Mouse (Mus musculus) CH12.LX (cell line): Measurements from ENCODE around the gene Slc22a5. TPM values are rescaled to one million over a fixed set of nuclear protein-coding genes. Genes with fewer than 3 reads are reported as not detected.

Source experiments
- DNase-seq: peaks from one replicate; pipeline ENCODE4 v3.0.0-alpha.2; 2013; ENCODE audit errors: extremely low read depth
- H3K27ac ChIP-seq: 2 replicates; pipeline ENCODE4 v1.5.1; 2012; ENCODE audit warnings: low read depth, mild to moderate bottlenecking, control low read depth, moderate library complexity; ENCODE audit not compliant: insufficient read depth
- H3K27me3 ChIP-seq: replicated peaks from 2 replicates; pipeline ENCODE3; 2012; ENCODE audit warnings: inconsistent platforms
- H3K36me3 ChIP-seq, 2 experiments: replicated peaks in 1 of 2; 2 replicates each; pipeline versions ENCODE3 to v1.6.1; 2012; ENCODE audit warnings: inconsistent platforms in 1 of 2, low read length in 1 of 2, mild to moderate bottlenecking in 1 of 2, mixed read lengths in 1 of 2, moderate library complexity in 1 of 2; ENCODE audit not compliant: control insufficient read depth in 1 of 2, insufficient read depth in 1 of 2
- H3K4me1 ChIP-seq, 2 experiments: 2 replicates each; pipeline ENCODE4 v1.6.1; 2012; ENCODE audit warnings: inconsistent platforms in 1 of 2, moderate library complexity in 1 of 2; ENCODE audit not compliant: insufficient read depth in 2 of 2, control insufficient read depth in 1 of 2
- H3K4me2 ChIP-seq: 2 replicates; pipeline ENCODE4 v1.6.1; 2012; ENCODE audit warnings: low read depth, mild to moderate bottlenecking, control low read depth; ENCODE audit not compliant: poor library complexity, insufficient read depth, severe bottlenecking
- H3K4me3 ChIP-seq, 3 experiments: fragments of 150-350 bp in 1 of 3; sonication (generic) in 1 of 3; replicated peaks in 1 of 3; 2 replicates each; pipeline versions ENCODE3 to v1.5.1; 2011 to 2012; ENCODE audit warnings: low read depth in 2 of 3, low read length in 2 of 3, mild to moderate bottlenecking in 2 of 3, moderate library complexity in 2 of 3, control low read depth in 1 of 3, improper control_type of control experiment in 1 of 3, inconsistent platforms in 1 of 3, mixed read lengths in 1 of 3; ENCODE audit not compliant: poor library complexity in 1 of 3
- H3K79me2 ChIP-seq: replicated peaks from 2 replicates; pipeline ENCODE4 v1.6.1; 2012; ENCODE audit warnings: mild to moderate bottlenecking, moderate library complexity; ENCODE audit not compliant: control insufficient read depth, poor library complexity, insufficient read depth, severe bottlenecking; ENCODE audit errors: extremely low read depth
- H3K9ac ChIP-seq: 2 replicates; pipeline ENCODE4 v1.6.1; 2012; ENCODE audit warnings: low read depth, mild to moderate bottlenecking, control low read depth, moderate library complexity; ENCODE audit not compliant: insufficient read depth
- H3K9me3 ChIP-seq: replicated peaks from 2 replicates; pipeline ENCODE3; 2012; ENCODE audit warnings: low read length, inconsistent platforms, mixed read lengths
- IRF4 ChIP-seq: IDR thresholded peaks from 2 replicates; pipeline ENCODE4 v1.6.1; 2014; ENCODE audit warnings: low read depth, mild to moderate bottlenecking, inconsistent platforms, low read length, improper control_type of control experiment
- KAT2A ChIP-seq: IDR thresholded peaks from 2 replicates; pipeline ENCODE4 v1.6.1; 2012; ENCODE audit warnings: low read length, improper control_type of control experiment, inconsistent platforms; ENCODE audit not compliant: insufficient replicate concordance
- MAFK ChIP-seq: IDR thresholded peaks from 2 replicates; pipeline ENCODE4 v1.6.1; 2011; ENCODE audit warnings: low read length, improper control_type of control experiment; ENCODE audit not compliant: insufficient replicate concordance
- MEF2A ChIP-seq: IDR thresholded peaks from 2 replicates; pipeline ENCODE4 v1.6.1; 2014; ENCODE audit warnings: low read depth, mild to moderate bottlenecking, inconsistent platforms, low read length, improper control_type of control experiment, borderline replicate concordance
- MXI1 ChIP-seq: IDR thresholded peaks from 2 replicates; pipeline ENCODE4 v1.6.1; 2011; ENCODE audit warnings: mild to moderate bottlenecking, low read depth, low read length, improper control_type of control experiment
- PAX5 ChIP-seq: IDR thresholded peaks from 2 replicates; pipeline ENCODE4 v1.6.1; 2012; ENCODE audit warnings: low read length, inconsistent platforms, mixed read lengths
- POLR2AphosphoS2 ChIP-seq: IDR thresholded peaks from 2 replicates; pipeline ENCODE4 v1.6.1; 2011; ENCODE audit warnings: low read depth, low read length, improper control_type of control experiment
- RAD21 ChIP-seq: IDR thresholded peaks from 2 replicates; pipeline ENCODE4 v1.6.1; 2011; ENCODE audit warnings: low read depth, mild to moderate bottlenecking, low read length, improper control_type of control experiment, moderate library complexity
- SIN3A ChIP-seq: IDR thresholded peaks from 2 replicates; pipeline ENCODE4 v1.6.1; 2012; ENCODE audit warnings: low read length, improper control_type of control experiment, inconsistent platforms
- SMC3 ChIP-seq: IDR thresholded peaks from 2 replicates; pipeline ENCODE4 v1.6.1; 2011; ENCODE audit warnings: low read depth, low read length, improper control_type of control experiment
- TBP ChIP-seq: conservative IDR thresholded peaks from 2 replicates; pipeline ENCODE4 v1.6.1; 2011; ENCODE audit warnings: low read depth, low read length, improper control_type of control experiment
- USF1 ChIP-seq: IDR thresholded peaks from 2 replicates; pipeline ENCODE4 v1.6.1; 2014; ENCODE audit warnings: low read depth, mild to moderate bottlenecking, inconsistent platforms, low read length, improper control_type of control experiment
- dilution Hi-C: fragments of 300-500 bp; cut with MboI; formaldehyde crosslinking; loops from 2 replicates; pipeline ENCODE4 v1.14.3; 2020; ENCODE audit warnings: low sequenced_read_pairs; ENCODE audit not compliant: extremely low pct_unique_long_range_greater_than_20kb, extremely low pct_ligation_motif_present
- in situ Hi-C: fragments of 300-500 bp; cut with MboI; formaldehyde crosslinking; loops from 3 replicates; pipeline ENCODE4 v1.14.3; 2019; ENCODE audit warnings: low sequenced_read_pairs, low pct_ligation_motif_present, low pct_unique_long_range_greater_than_20kb, mixed read lengths
- polyA plus RNA-seq: library from polyadenylated mRNA; unstranded; fragments of >175 nt; gene quantifications from 2 replicates; pipeline ENCODE4 v1.2.1, GENCODE M21; 2012; ENCODE audit warnings: low read depth; ENCODE audit not compliant: insufficient read length
- total RNA-seq, 2 experiments: library from RNA; depleted of rRNA; stranded (reverse); fragments of 300-350 nt in 1 of 2; fragments of >200 nt in 1 of 2; gene quantifications; 2 replicates each; pipeline ENCODE4 v1.2.3; 2012 to 2014

Slc22a5 gene
- total and polyA plus RNA-seq, 3 experiments, result 5.6 to 6.7 (median 6.2) TPM

- dilution Hi-C loops, result no loop called here
- Histone ChIP-seq H3K36me3 (peaks cover 0 to 8% of the 10 kb centered on the region in 2 experiments), H3K4me1 (peaks cover 4 to 32% of the 10 kb centered on the region in 2 experiments; a peak in 3 of 4 replicates), H3K4me3 (peak overlapping the region; percentile 60 to 69 (median 69)), H3K9ac (peak overlapping the region; percentile 49), H3K27me3 (no peaks in the 10 kb centered on the region), H3K79me2 (no peaks in the 10 kb centered on the region), H3K4me2 (peak overlapping the region; percentile 26), H3K27ac (0 out of 2 replicates have a peak overlapping the region, but pooled peaks have one; percentile 3), H3K9me3 (no peaks in the 10 kb centered on the region)
- in situ Hi-C loops, result no loop called here
- no peak for TF ChIP-seq MEF2A
- no peak for TF ChIP-seq RAD21
- TF ChIP-seq MXI1, result no peak
- TF ChIP-seq TBP, result no peak
- no peak for TF ChIP-seq KAT2A
- no peak for TF ChIP-seq MAFK
- TF ChIP-seq POLR2AphosphoS2, result no peak
- TF ChIP-seq IRF4, result no peak
- no peak for DNase-seq
These were observed 455 bp downstream of the Slc22a5 start for GRCm38 (mm10) chr11:53890906-53891504.

- dilution Hi-C loops (no loop called here), in situ Hi-C loops (no loop called here)
- Histone ChIP-seq H3K27ac (no peak overlapping the region), H3K4me1 (peaks cover 4 to 32% of the 10 kb centered on the region in 2 experiments; a peak in 3 of 4 replicates), H3K27me3 (no peaks in the 10 kb centered on the region), H3K9me3 (no peaks in the 10 kb centered on the region), H3K9ac (peak overlapping the region; percentile 49; the same call in 1 of the 2 replicates), H3K79me2 (no peaks in the 10 kb centered on the region), H3K4me3 (no peak overlapping the region), H3K36me3 (peaks cover 0 to 11% of the 10 kb centered on the region in 2 experiments), H3K4me2 (peak overlapping the region; percentile 26)
- no peak for DNase-seq
- TF ChIP-seq SIN3A (peak; percentile 3; the same call in 1 of the 2 replicates), MXI1 (no peak)
These were observed 1.2 kb downstream of the Slc22a5 start for GRCm38 (mm10) chr11:53890225-53890624.

- no peak overlapping the region for H3K27ac ChIP-seq
- H3K36me3 ChIP-seq, result peaks cover 0 to 16% of the 10 kb centered on the region in 2 experiments
- H3K9ac ChIP-seq, result no peak overlapping the region
- no peaks in the 10 kb centered on the region for H3K27me3 ChIP-seq
- no peak overlapping the region for H3K4me3 ChIP-seq
- H3K79me2 ChIP-seq, result no peaks in the 10 kb centered on the region
- in situ Hi-C loops (no loop called here), dilution Hi-C loops (no loop called here)
- no peaks in the 10 kb centered on the region for H3K9me3 ChIP-seq
- H3K4me2 ChIP-seq, result no peak overlapping the region; the same call in 1 of the 2 replicates
- DNase-seq, result no peak
- peaks cover 4 to 32% of the 10 kb centered on the region in 2 experiments; a peak in 3 of 4 replicates for H3K4me1 ChIP-seq
- TF ChIP-seq MAFK (no peak), POLR2AphosphoS2 (no peak), MEF2A (no peak), RAD21 (no peak), PAX5 (no peak), SMC3 (no peak), USF1 (no peak)
These were observed 2.3 kb downstream of the Slc22a5 start for GRCm38 (mm10) chr11:53889091-53889645.
